Mouse (Mus musculus) CH12.LX (cell line): Measurements from ENCODE around the gene Rpp38. TPM values are rescaled to one million over a fixed set of nuclear protein-coding genes. Genes with fewer than 3 reads are reported as not detected.

Experiments
- DNase-seq: peaks from one replicate; pipeline ENCODE4 v3.0.0-alpha.2; 2013; ENCODE audit errors: extremely low read depth
- H3K27ac ChIP-seq: 2 replicates; pipeline ENCODE4 v1.5.1; 2012; ENCODE audit warnings: low read depth, mild to moderate bottlenecking, control low read depth, moderate library complexity; ENCODE audit not compliant: insufficient read depth
- H3K27me3 ChIP-seq: replicated peaks from 2 replicates; pipeline ENCODE3; 2012; ENCODE audit warnings: inconsistent platforms
- H3K36me3 ChIP-seq, 2 experiments: replicated peaks in 1 of 2; 2 replicates each; pipeline versions ENCODE3 to v1.6.1; 2012; ENCODE audit warnings: inconsistent platforms in 1 of 2, low read length in 1 of 2, mild to moderate bottlenecking in 1 of 2, mixed read lengths in 1 of 2, moderate library complexity in 1 of 2; ENCODE audit not compliant: control insufficient read depth in 1 of 2, insufficient read depth in 1 of 2
- H3K4me1 ChIP-seq, 2 experiments: 2 replicates each; pipeline ENCODE4 v1.6.1; 2012; ENCODE audit warnings: inconsistent platforms in 1 of 2, moderate library complexity in 1 of 2; ENCODE audit not compliant: insufficient read depth in 2 of 2, control insufficient read depth in 1 of 2
- H3K4me2 ChIP-seq: 2 replicates; pipeline ENCODE4 v1.6.1; 2012; ENCODE audit warnings: low read depth, mild to moderate bottlenecking, control low read depth; ENCODE audit not compliant: poor library complexity, insufficient read depth, severe bottlenecking
- H3K4me3 ChIP-seq, 3 experiments: fragments of 150-350 bp in 1 of 3; sonication (generic) in 1 of 3; replicated peaks in 1 of 3; 2 replicates each; pipeline versions ENCODE3 to v1.5.1; 2011 to 2012; ENCODE audit warnings: low read depth in 2 of 3, low read length in 2 of 3, mild to moderate bottlenecking in 2 of 3, moderate library complexity in 2 of 3, control low read depth in 1 of 3, improper control_type of control experiment in 1 of 3, inconsistent platforms in 1 of 3, mixed read lengths in 1 of 3; ENCODE audit not compliant: poor library complexity in 1 of 3
- H3K79me2 ChIP-seq: replicated peaks from 2 replicates; pipeline ENCODE4 v1.6.1; 2012; ENCODE audit warnings: mild to moderate bottlenecking, moderate library complexity; ENCODE audit not compliant: control insufficient read depth, poor library complexity, insufficient read depth, severe bottlenecking; ENCODE audit errors: extremely low read depth
- H3K9ac ChIP-seq: 2 replicates; pipeline ENCODE4 v1.6.1; 2012; ENCODE audit warnings: low read depth, mild to moderate bottlenecking, control low read depth, moderate library complexity; ENCODE audit not compliant: insufficient read depth
- H3K9me3 ChIP-seq: replicated peaks from 2 replicates; pipeline ENCODE3; 2012; ENCODE audit warnings: low read length, inconsistent platforms, mixed read lengths
- BHLHE40 ChIP-seq: IDR thresholded peaks from 2 replicates; pipeline ENCODE4 v1.6.1; 2011; ENCODE audit warnings: mild to moderate bottlenecking, low read depth, low read length, improper control_type of control experiment
- CHD1 ChIP-seq: IDR thresholded peaks from 2 replicates; pipeline ENCODE4 v1.6.1; 2012; ENCODE audit warnings: low read depth, low read length, improper control_type of control experiment, inconsistent platforms
- CHD2 ChIP-seq: IDR thresholded peaks from 2 replicates; pipeline ENCODE4 v1.6.1; 2011; ENCODE audit warnings: low read length, improper control_type of control experiment
- CTCF ChIP-seq, 2 experiments: IDR thresholded peaks in 1 of 2; conservative IDR thresholded peaks in 1 of 2; 2 replicates each; pipeline ENCODE4 v1.5.1; 2011 to 2012; ENCODE audit warnings: low read depth in 2 of 2, low read length in 2 of 2, improper control_type of control experiment in 1 of 2, inconsistent platforms in 1 of 2, mild to moderate bottlenecking in 1 of 2, moderate library complexity in 1 of 2
- E2F4 ChIP-seq: IDR thresholded peaks from 2 replicates; pipeline ENCODE4 v1.6.1; 2011; ENCODE audit warnings: low read depth, low read length, improper control_type of control experiment; ENCODE audit not compliant: insufficient replicate concordance
- ELF1 ChIP-seq: IDR thresholded peaks from 2 replicates; pipeline ENCODE4 v1.6.1; 2014; ENCODE audit warnings: low read depth, mild to moderate bottlenecking, inconsistent platforms, low read length, improper control_type of control experiment
- EP300 ChIP-seq: IDR thresholded peaks from 2 replicates; pipeline ENCODE4 v1.6.1; 2011; ENCODE audit warnings: low read length, improper control_type of control experiment
- ETS1 ChIP-seq: conservative IDR thresholded peaks from 2 replicates; pipeline ENCODE4 v1.6.1; 2012; ENCODE audit warnings: low read depth, mild to moderate bottlenecking, inconsistent platforms, low read length, improper control_type of control experiment, moderate library complexity
- HCFC1 ChIP-seq: IDR thresholded peaks from 2 replicates; pipeline ENCODE4 v1.6.1; 2012; ENCODE audit warnings: low read depth, mild to moderate bottlenecking, inconsistent platforms, low read length, improper control_type of control experiment
- IRF4 ChIP-seq: IDR thresholded peaks from 2 replicates; pipeline ENCODE4 v1.6.1; 2014; ENCODE audit warnings: low read depth, mild to moderate bottlenecking, inconsistent platforms, low read length, improper control_type of control experiment
- KAT2A ChIP-seq: IDR thresholded peaks from 2 replicates; pipeline ENCODE4 v1.6.1; 2012; ENCODE audit warnings: low read length, improper control_type of control experiment, inconsistent platforms; ENCODE audit not compliant: insufficient replicate concordance
- MAX ChIP-seq: IDR thresholded peaks from 2 replicates; pipeline ENCODE4 v1.6.1; 2011; ENCODE audit warnings: low read length, improper control_type of control experiment
- MEF2A ChIP-seq: IDR thresholded peaks from 2 replicates; pipeline ENCODE4 v1.6.1; 2014; ENCODE audit warnings: low read depth, mild to moderate bottlenecking, inconsistent platforms, low read length, improper control_type of control experiment, borderline replicate concordance
- MXI1 ChIP-seq: IDR thresholded peaks from 2 replicates; pipeline ENCODE4 v1.6.1; 2011; ENCODE audit warnings: mild to moderate bottlenecking, low read depth, low read length, improper control_type of control experiment
- MYC ChIP-seq: IDR thresholded peaks from 2 replicates; pipeline ENCODE4 v1.6.1; 2011; ENCODE audit warnings: low read depth, mild to moderate bottlenecking, improper control_type of control experiment, low read length
- NELFE ChIP-seq: IDR thresholded peaks from 2 replicates; pipeline ENCODE4 v1.6.1; 2011; ENCODE audit warnings: low read depth, low read length, improper control_type of control experiment
- POLR2AphosphoS2 ChIP-seq: IDR thresholded peaks from 2 replicates; pipeline ENCODE4 v1.6.1; 2011; ENCODE audit warnings: low read depth, low read length, improper control_type of control experiment
- RCOR1 ChIP-seq: conservative IDR thresholded peaks from 2 replicates; pipeline ENCODE4 v1.6.1; 2012; ENCODE audit warnings: low read depth, mild to moderate bottlenecking, inconsistent platforms, low read length, improper control_type of control experiment
- SIN3A ChIP-seq: IDR thresholded peaks from 2 replicates; pipeline ENCODE4 v1.6.1; 2012; ENCODE audit warnings: low read length, improper control_type of control experiment, inconsistent platforms
- SMC3 ChIP-seq: IDR thresholded peaks from 2 replicates; pipeline ENCODE4 v1.6.1; 2011; ENCODE audit warnings: low read depth, low read length, improper control_type of control experiment
- TBP ChIP-seq: conservative IDR thresholded peaks from 2 replicates; pipeline ENCODE4 v1.6.1; 2011; ENCODE audit warnings: low read depth, low read length, improper control_type of control experiment
- TCF12 ChIP-seq: IDR thresholded peaks from 2 replicates; pipeline ENCODE4 v1.6.1; 2014; ENCODE audit warnings: low read depth, mild to moderate bottlenecking, inconsistent platforms, low read length, improper control_type of control experiment
- USF1 ChIP-seq: IDR thresholded peaks from 2 replicates; pipeline ENCODE4 v1.6.1; 2014; ENCODE audit warnings: low read depth, mild to moderate bottlenecking, inconsistent platforms, low read length, improper control_type of control experiment
- USF2 ChIP-seq: conservative IDR thresholded peaks from 2 replicates; pipeline ENCODE4 v1.6.1; 2011; ENCODE audit warnings: low read depth, low read length, improper control_type of control experiment
- ZC3H11A ChIP-seq: IDR thresholded peaks from 2 replicates; pipeline ENCODE4 v1.6.1; 2012; ENCODE audit warnings: low read depth, mild to moderate bottlenecking, inconsistent platforms, low read length, improper control_type of control experiment
- ZKSCAN1 ChIP-seq: IDR thresholded peaks from 2 replicates; pipeline ENCODE4 v1.6.1; 2012; ENCODE audit warnings: low read depth, inconsistent platforms, low read length, improper control_type of control experiment, borderline replicate concordance
- ZMIZ1 ChIP-seq: IDR thresholded peaks from 2 replicates; pipeline ENCODE4 v1.6.1; 2012; ENCODE audit warnings: low read depth, mild to moderate bottlenecking, inconsistent platforms, low read length, improper control_type of control experiment
- ZNF384 ChIP-seq: IDR thresholded peaks from 2 replicates; pipeline ENCODE4 v1.6.1; 2012; ENCODE audit warnings: low read depth, low read length, improper control_type of control experiment, inconsistent platforms
- dilution Hi-C: fragments of 300-500 bp; cut with MboI; formaldehyde crosslinking; loops from 2 replicates; pipeline ENCODE4 v1.14.3; 2020; ENCODE audit warnings: low sequenced_read_pairs; ENCODE audit not compliant: extremely low pct_unique_long_range_greater_than_20kb, extremely low pct_ligation_motif_present
- in situ Hi-C: fragments of 300-500 bp; cut with MboI; formaldehyde crosslinking; loops from 3 replicates; pipeline ENCODE4 v1.14.3; 2019; ENCODE audit warnings: low sequenced_read_pairs, low pct_ligation_motif_present, low pct_unique_long_range_greater_than_20kb, mixed read lengths
- polyA plus RNA-seq: library from polyadenylated mRNA; unstranded; fragments of >175 nt; gene quantifications from 2 replicates; pipeline ENCODE4 v1.2.1, GENCODE M21; 2012; ENCODE audit warnings: low read depth; ENCODE audit not compliant: insufficient read length
- total RNA-seq, 2 experiments: library from RNA; depleted of rRNA; stranded (reverse); fragments of 300-350 nt in 1 of 2; fragments of >200 nt in 1 of 2; gene quantifications; 2 replicates each; pipeline ENCODE4 v1.2.3; 2012 to 2014

Gene Rpp38
- total and polyA plus RNA-seq, 3 experiments: 25.4 to 33.7 (median 26.6) TPM

DNA sequence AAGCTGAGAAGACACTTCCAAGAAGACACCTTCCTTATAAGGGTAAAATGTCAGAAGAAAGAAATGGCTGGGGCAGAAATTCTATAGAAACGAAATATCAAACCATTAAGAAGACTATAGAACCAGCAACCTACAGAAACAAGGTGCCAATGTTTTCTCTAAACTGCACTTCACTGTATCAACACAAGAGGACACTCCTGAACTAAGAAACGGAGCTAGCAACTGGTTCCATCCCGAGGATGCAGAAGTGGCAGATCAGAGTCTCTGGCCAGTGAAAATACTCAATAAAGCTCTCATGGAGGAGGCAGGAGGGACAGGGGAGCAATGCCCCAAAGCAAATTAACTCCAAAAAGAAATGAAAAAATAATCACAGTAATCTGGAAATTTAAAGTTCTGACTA, 16.5 kb upstream of the Rpp38 start (continued):
- TF ChIP-seq ZC3H11A (peak; percentile 72), USF1 (no peak), MAX (no peak), MXI1 (no peak), ETS1 (no peak), MYC (no peak), ZKSCAN1 (no peak), IRF4 (no peak; the same call in 1 of the 2 replicates), CHD2 (no peak), EP300 (no peak)

DNA sequence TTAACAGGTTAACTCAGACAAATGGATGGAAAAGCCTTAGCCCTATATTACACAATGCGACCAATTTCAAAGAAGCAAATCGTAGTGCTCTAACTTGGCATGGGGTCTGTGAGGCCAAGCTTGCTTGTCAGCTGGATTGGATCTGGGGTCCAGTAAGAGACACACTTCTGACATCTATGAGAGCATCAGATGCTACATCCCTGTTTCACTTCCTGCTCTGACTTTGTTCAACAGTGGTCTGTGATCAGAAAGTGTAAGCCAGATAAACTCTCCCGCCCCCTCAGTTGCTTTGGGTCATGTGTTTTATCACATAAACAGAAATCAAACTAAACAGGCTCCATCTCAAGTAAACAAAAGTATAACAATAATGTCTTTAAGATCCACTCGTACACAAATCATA, 16.0 kb upstream of the Rpp38 start:
- no peak for DNase-seq
- Histone ChIP-seq H3K4me2 (no peak overlapping the region), H3K9me3 (peaks cover 2% of the 10 kb centered on the region), H3K27me3 (no peaks in the 10 kb centered on the region), H3K4me3 (no peak overlapping the region), H3K79me2 (no peaks in the 10 kb centered on the region), H3K36me3 (no peaks in the 10 kb centered on the region), H3K9ac (no peak overlapping the region), H3K27ac (no peak overlapping the region), H3K4me1 (peaks cover 0 to 6% of the 10 kb centered on the region in 2 experiments; a peak in 1 of 4 replicates)
- no peak for TF ChIP-seq ZNF384
- no peak for TF ChIP-seq USF2
- no peak for TF ChIP-seq SMC3
- no peak for TF ChIP-seq POLR2AphosphoS2
- no peak for TF ChIP-seq NELFE
- no peak for TF ChIP-seq MEF2A
- dilution Hi-C loops: no loop called here
- in situ Hi-C loops: loop anchor here (10.0 kb wide), 2 partner anchors 66 to 456 kb away; no protein-coding TSS in a partner anchor

DNA sequence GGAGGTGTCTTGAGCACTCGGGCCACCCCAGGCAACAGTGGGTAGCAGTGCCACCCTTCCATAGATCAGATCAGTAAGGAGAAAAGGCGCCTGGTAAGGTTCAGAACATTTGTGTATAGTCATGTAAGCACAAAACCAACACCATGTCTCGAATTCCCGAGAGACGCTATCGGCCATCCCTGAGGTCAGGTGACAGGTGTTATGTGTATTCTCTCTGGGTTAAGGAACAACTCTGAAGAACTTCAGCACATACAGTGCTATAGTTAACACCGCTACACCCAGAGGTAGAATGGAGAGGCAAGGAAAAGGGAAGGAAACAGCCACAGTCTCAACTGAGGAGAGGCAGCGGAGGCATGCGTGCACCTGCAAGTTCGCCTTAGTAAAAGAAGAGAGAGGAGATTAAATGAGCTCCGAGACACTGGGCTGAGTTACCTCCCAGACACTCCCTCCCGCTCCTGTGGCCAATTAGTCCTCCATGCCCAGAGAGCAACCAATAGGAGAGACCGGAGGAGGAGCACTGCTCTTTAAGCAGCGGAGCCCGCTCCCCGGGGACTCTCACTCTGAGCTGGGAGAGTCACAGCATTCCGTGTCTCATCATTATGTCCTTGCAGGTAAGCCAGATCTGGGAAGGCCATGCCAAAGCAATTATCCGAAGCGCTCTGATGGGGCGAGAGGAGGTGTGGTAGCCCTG, 3.3 kb upstream of the Rpp38 start, which contains the start of gene Acbd7:
Gene Acbd7 (plus strand): TSS at position 558 of the 691 bp plus-strand sequence.
- H3K4me3 ChIP-seq: peak within 1 kb of the TSS in 2 of 3 experiments; percentile 19 to 45
- dilution Hi-C loops (no loop called here), in situ Hi-C loops (no loop called here)
- H3K27ac ChIP-seq: no peak within 1 kb of the TSS
- H3K4me2 ChIP-seq: peak within 1 kb of the TSS; percentile 95
- no peaks in the 10 kb centered on the region for H3K9me3 ChIP-seq
- peaks cover 15% of the 10 kb centered on the region for H3K79me2 ChIP-seq
- no peak within 1 kb of the TSS for H3K9ac ChIP-seq
- no peaks in the 10 kb centered on the region for H3K36me3 ChIP-seq
- H3K4me1 ChIP-seq: peaks cover 7 to 17% of the 10 kb centered on the region in 2 experiments
- peak; percentile 61 for DNase-seq
- H3K27me3 ChIP-seq: no peaks in the 10 kb centered on the region
- TF ChIP-seq SMC3: no peak
- TF ChIP-seq KAT2A: no peak
- no peak for TF ChIP-seq CTCF (conservative IDR thresholded peaks at IDR 0.05 in 1 of 2, IDR thresholded peaks at IDR 0.05 in 1 of 2; ENCODE audit: low read depth in 2 of 2, low read length in 2 of 2)
- 0 out of 2 replicates have a peak, but pooled peaks have one; percentile 27 for TF ChIP-seq TBP
- TF ChIP-seq BHLHE40: peak; percentile 12; the same call in 1 of the 2 replicates
- no peak for TF ChIP-seq CHD2
- TF ChIP-seq ZKSCAN1: no peak
- no peak for TF ChIP-seq ELF1
- no peak for TF ChIP-seq HCFC1
- TF ChIP-seq RCOR1: no peak
- no peak for TF ChIP-seq USF2
- no peak for TF ChIP-seq E2F4
- TF ChIP-seq MEF2A: no peak
- no peak for TF ChIP-seq MYC
- no peak for TF ChIP-seq USF1
- TF ChIP-seq CHD1: no peak
- no peak for TF ChIP-seq MAX
- no peak for TF ChIP-seq SIN3A
- TF ChIP-seq ZC3H11A: no peak
- no peak for TF ChIP-seq TCF12
- TF ChIP-seq ZMIZ1: no peak
